Mouse (Mus musculus) embryonic facial prominence, embryonic 11.5 days (tissue): ENCODE results near the gene Fam13c. TPM values are rescaled to one million over a fixed set of nuclear protein-coding genes. Genes with fewer than 3 reads are reported as not detected.

Source experiments
- ATAC-seq: fragments of 200-750 bp; cut with Nextera tagmentation; replicated peaks from 2 replicates; pipeline ENCODE4 v1.8.0; 2017; ENCODE audit warnings: low read depth; ENCODE audit not compliant: insufficient number of reproducible peaks, low FRiP score, low TSS enrichment
- DNase-seq: peaks from one replicate; pipeline ENCODE4 v3.0.0-alpha.2; 2015; ENCODE audit warnings: low spot score
- H3K27ac ChIP-seq: fragments of 300-500 bp; sonication (generic); replicated peaks from 2 replicates; pipeline ENCODE4 v1.5.1; 2014; ENCODE audit warnings: mild to moderate bottlenecking, low read depth, low read length, control low read depth
- H3K27me3 ChIP-seq: fragments of 300-500 bp; sonication (generic); 2 replicates; pipeline ENCODE4 v1.6.1; 2014; ENCODE audit warnings: mild to moderate bottlenecking, low read length, moderate library complexity, mixed read lengths; ENCODE audit not compliant: control insufficient read depth, insufficient read depth
- H3K36me3 ChIP-seq: fragments of 300-500 bp; sonication (generic); replicated peaks from 2 replicates; pipeline ENCODE4 v1.6.1; 2014; ENCODE audit warnings: low read depth, mild to moderate bottlenecking, low read length, moderate library complexity, mixed read lengths; ENCODE audit not compliant: control insufficient read depth, insufficient read depth
- H3K4me1 ChIP-seq: fragments of 300-500 bp; sonication (generic); 2 replicates; pipeline ENCODE4 v1.6.1; 2014; ENCODE audit warnings: low read length, mixed read lengths; ENCODE audit not compliant: control insufficient read depth, insufficient read depth
- H3K4me2 ChIP-seq: fragments of 300-500 bp; sonication (generic); 2 replicates; pipeline ENCODE4 v1.6.1; 2014; ENCODE audit warnings: low read depth, mild to moderate bottlenecking, control low read depth, low read length, moderate library complexity
- H3K4me3 ChIP-seq: fragments of 300-500 bp; sonication (generic); 2 replicates; pipeline ENCODE4 v1.5.1; 2014; ENCODE audit warnings: low read depth, low read length, control low read depth
- H3K9ac ChIP-seq: fragments of 300-500 bp; sonication (generic); replicated peaks from 2 replicates; pipeline ENCODE4 v1.6.1; 2014; ENCODE audit warnings: mild to moderate bottlenecking, control low read depth, low read length
- H3K9me3 ChIP-seq: fragments of 300-500 bp; sonication (generic); replicated peaks from 2 replicates; pipeline ENCODE4 v1.6.1; 2016; ENCODE audit warnings: mild to moderate bottlenecking, low read length, inconsistent platforms, mixed read lengths; ENCODE audit not compliant: control insufficient read depth
- WGBS: fragments of 180-500 bp; shearing (Covaris S2); extraction: QIAGEN DNeasy Blood & Tissue Kit; methylation state at CpG from one replicate; pipeline ENCODE4 v1.1.7; 2014; 5-methylcytosine and 5-hydroxymethylcytosine counted together
- polyA plus RNA-seq: library from polyadenylated mRNA; unstranded; fragments of >200 nt; fragmentation: Nextera tagmentation; extraction: Ambion mirVana; gene quantifications from 2 replicates; pipeline ENCODE4 v1.2.1, GENCODE M21; 2014

Gene Fam13c
- polyA plus RNA-seq, 1 experiment from 2014 or later, result 11.4 TPM

DNA sequence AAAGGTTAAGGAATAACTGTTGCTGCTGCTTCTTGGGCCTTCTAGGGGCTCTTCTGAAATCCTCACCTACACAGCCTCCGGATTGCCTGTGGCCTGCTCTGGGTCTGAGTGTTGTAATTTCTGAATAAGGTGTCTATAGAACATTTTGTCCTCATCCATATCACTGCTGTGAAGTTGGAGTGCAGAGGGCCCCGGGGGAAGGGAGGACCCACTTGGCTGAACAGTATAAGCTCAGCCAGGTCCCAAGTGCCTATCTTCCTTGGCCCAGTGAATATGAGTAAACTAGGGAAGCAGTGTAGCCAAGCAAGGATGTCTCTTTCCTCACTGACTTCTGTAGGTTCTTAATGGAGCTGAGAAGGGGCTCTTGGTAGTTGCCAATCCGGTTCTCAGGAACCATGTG, 112.2 kb downstream of the Fam13c start:
- Histone ChIP-seq H3K4me3 (no peak overlapping the region), H3K9me3 (no peaks in the 10 kb centered on the region), H3K27me3 (no peaks in the 10 kb centered on the region), H3K36me3 (no peaks in the 10 kb centered on the region), H3K4me1 (no peaks in the 10 kb centered on the region), H3K27ac (no peak overlapping the region), H3K4me2 (no peak overlapping the region), H3K9ac (no peak overlapping the region)
- DNase-seq, result no peak
- 85% methylated on average over 3 of the region's 3 CpGs for WGBS
- no peak for ATAC-seq

GRCm38 (mm10) chr10:70563636-70564035, 123.4 kb downstream of the Fam13c start:
- Histone ChIP-seq H3K9me3 (no peaks in the 10 kb centered on the region), H3K27me3 (no peaks in the 10 kb centered on the region), H3K27ac (no peak overlapping the region), H3K4me1 (no peaks in the 10 kb centered on the region), H3K4me2 (no peak overlapping the region), H3K36me3 (no peaks in the 10 kb centered on the region), H3K9ac (no peak overlapping the region), H3K4me3 (no peak overlapping the region)
- ATAC-seq (no peak), DNase-seq (peak; percentile 79)
- 25% methylated on average over 3 of the region's 3 CpGs for WGBS

DNA sequence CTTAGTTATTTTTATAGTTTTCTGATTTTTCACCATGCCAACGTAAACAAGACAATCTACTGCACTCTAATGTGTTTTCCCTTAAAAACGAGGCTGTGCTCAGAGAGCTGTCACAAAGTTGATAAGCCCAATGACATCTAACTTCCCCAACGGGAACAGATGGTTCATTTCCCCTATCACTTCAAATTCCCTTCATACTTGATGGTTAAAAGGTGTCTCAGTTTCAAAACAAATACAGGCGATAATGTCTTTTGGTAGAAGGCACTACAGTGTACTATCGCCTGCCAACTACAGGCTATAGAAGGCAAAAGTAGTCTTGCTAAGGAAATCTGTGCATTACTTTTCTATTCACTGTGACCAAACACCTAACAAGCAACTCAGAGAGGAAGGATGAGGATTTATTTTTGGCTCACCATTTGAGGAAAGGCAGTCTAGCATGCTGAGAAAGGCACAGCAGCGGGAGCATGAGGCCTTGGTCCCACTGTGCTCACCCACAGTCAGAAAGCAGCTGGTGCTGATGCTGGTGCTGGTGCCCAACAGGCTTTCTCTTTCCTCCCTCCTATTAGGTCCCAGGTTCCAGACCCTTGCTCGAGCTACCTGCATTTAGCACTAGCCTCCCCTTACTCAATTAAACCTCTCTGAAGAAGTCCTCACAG, 141.4 kb downstream of the Fam13c start:
- H3K4me3 ChIP-seq, result no peak overlapping the region
- H3K27me3 ChIP-seq, result no peaks in the 10 kb centered on the region
- WGBS, result 68% methylated on average over 7 of the region's 7 CpGs
- no peaks in the 10 kb centered on the region for H3K36me3 ChIP-seq
- no peaks in the 10 kb centered on the region for H3K9me3 ChIP-seq
- DNase-seq, result no peak
- H3K27ac ChIP-seq, result no peak overlapping the region
- H3K4me1 ChIP-seq, result no peaks in the 10 kb centered on the region
- no peak overlapping the region for H3K9ac ChIP-seq
- ATAC-seq, result no peak
- no peak overlapping the region for H3K4me2 ChIP-seq

DNA sequence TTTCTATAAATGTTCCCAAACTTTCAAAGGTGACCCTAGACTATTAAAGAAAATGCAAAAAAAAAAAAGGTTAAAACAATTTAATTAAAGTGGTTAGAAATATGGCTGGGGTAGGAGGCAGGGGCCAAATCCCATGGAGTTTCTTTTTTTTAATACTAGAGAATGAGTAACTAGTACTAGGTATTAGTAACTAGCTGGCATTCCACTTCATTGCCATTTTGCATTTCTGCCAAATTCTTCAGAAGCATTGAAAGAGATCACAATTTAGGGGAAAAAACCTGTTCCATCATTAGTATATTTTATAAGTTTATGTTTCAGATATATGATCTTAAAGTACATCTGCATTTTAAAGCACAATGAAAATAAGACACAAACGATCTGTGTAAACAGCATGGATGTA, 143.9 kb downstream of the Fam13c start:
- Histone ChIP-seq H3K4me2 (no peak overlapping the region), H3K27ac (no peak overlapping the region), H3K4me3 (no peak overlapping the region), H3K9me3 (no peaks in the 10 kb centered on the region), H3K9ac (no peak overlapping the region), H3K27me3 (no peaks in the 10 kb centered on the region), H3K4me1 (no peaks in the 10 kb centered on the region), H3K36me3 (no peaks in the 10 kb centered on the region)
- DNase-seq (no peak), ATAC-seq (no peak)
- 84% methylated on average over 1 of the region's 1 CpGs for WGBS

GRCm38 (mm10) chr10:70586876-70587405, 146.7 kb downstream of the Fam13c start:
- Histone ChIP-seq H3K4me2 (no peak overlapping the region), H3K4me3 (no peak overlapping the region), H3K9ac (no peak overlapping the region), H3K4me1 (no peaks in the 10 kb centered on the region), H3K27me3 (no peaks in the 10 kb centered on the region), H3K27ac (no peak overlapping the region), H3K9me3 (no peaks in the 10 kb centered on the region), H3K36me3 (no peaks in the 10 kb centered on the region)
- WGBS, result 87% methylated on average over 3 of the region's 3 CpGs
- no peak for DNase-seq
- no peak for ATAC-seq

- Histone ChIP-seq H3K27ac (no peak overlapping the region), H3K4me3 (no peak overlapping the region), H3K27me3 (peaks cover 4% of the 10 kb centered on the region), H3K9me3 (no peaks in the 10 kb centered on the region), H3K4me2 (no peak overlapping the region), H3K36me3 (no peaks in the 10 kb centered on the region), H3K4me1 (no peaks in the 10 kb centered on the region), H3K9ac (no peak overlapping the region)
- ATAC-seq (no peak), DNase-seq (no peak)
- 22% methylated on average over 1 of the region's 1 CpGs for WGBS
These were observed 153.7 kb downstream of the Fam13c start for GRCm38 (mm10) chr10:70594007-70594406.

DNA sequence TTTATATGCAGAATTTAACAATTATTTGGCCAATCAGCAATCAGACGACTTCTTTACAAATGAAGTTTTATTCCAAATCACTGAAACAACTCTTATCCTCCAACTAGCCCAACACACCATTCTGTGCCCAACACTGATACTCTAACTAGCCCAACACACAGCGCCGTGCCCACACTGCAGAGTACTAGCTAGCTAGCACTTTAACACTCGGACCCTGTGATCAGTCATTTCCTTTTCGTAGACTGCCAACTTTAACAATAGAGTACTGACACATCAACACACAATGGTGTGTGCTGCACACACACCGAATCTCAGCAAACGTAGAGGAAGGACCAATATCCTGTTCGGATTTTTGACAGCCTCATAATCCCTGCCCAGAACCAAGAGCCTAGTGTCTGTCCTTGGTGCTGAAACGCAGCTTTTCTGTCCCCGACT, 157.8 kb downstream of the Fam13c start:
- Histone ChIP-seq H3K9me3 (no peaks in the 10 kb centered on the region), H3K4me1 (no peaks in the 10 kb centered on the region), H3K27me3 (peaks cover 8% of the 10 kb centered on the region), H3K9ac (no peak overlapping the region; the same call in 1 of the 2 replicates), H3K27ac (no peak overlapping the region), H3K4me2 (peak overlapping the region; percentile 97), H3K4me3 (peak overlapping the region; percentile 68), H3K36me3 (no peaks in the 10 kb centered on the region)
- ATAC-seq, result no peak
- DNase-seq, result peak; percentile 84
- 24% methylated on average over 10 of the region's 10 CpGs for WGBS

- Histone ChIP-seq H3K36me3 (no peaks in the 10 kb centered on the region), H3K4me2 (peak overlapping the region; percentile 97), H3K27ac (no peak overlapping the region; the same call in 1 of the 2 replicates), H3K4me1 (no peaks in the 10 kb centered on the region), H3K9ac (peak overlapping the region; percentile 57), H3K27me3 (peaks cover 8% of the 10 kb centered on the region), H3K9me3 (no peaks in the 10 kb centered on the region), H3K4me3 (peak overlapping the region; percentile 68)
- under 1% methylated on average over 46 of the region's 48 CpGs for WGBS
- ATAC-seq, result peak; percentile 77
- peak; percentile 36 for DNase-seq
These were observed 158.3 kb downstream of the Fam13c start for GRCm38 (mm10) chr10:70598516-70599125.
